Comparison of ENCODE assay signal across 21 mouse cellular contexts in genomic region chr3:24921811-24922210, GRCm38 (mm10).
"Had no signal": no experiment of that assay in that cellular context is flagged by ENCODE, and none has a peak within 500 bp of the region (broad histone marks: within the 10 kb centered on the region; RNA-seq: fewer than 3 reads in every experiment).

No protein-coding gene starts in this region.

- H3K9ac ChIP-seq: kidney, embryonic 15.5 days; limb, embryonic 12.5 days; limb, embryonic 15.5 days; liver, embryonic 14.5 days; liver, postnatal 0 days; lung, embryonic 14.5 days; neural tube, embryonic 12.5 days; neural tube, embryonic 15.5 days had no signal

- H3K27me3 ChIP-seq: kidney, embryonic 15.5 days; limb, embryonic 12.5 days; limb, embryonic 15.5 days; neural tube, embryonic 12.5 days; neural tube, embryonic 15.5 days had no signal

- H3K4me3 ChIP-seq: kidney, embryonic 15.5 days; limb, embryonic 12.5 days; limb, embryonic 15.5 days; neural tube, embryonic 12.5 days; neural tube, embryonic 15.5 days had no signal

- H3K36me3 ChIP-seq: kidney, embryonic 15.5 days; limb, embryonic 12.5 days; limb, embryonic 15.5 days; neural tube, embryonic 12.5 days; neural tube, embryonic 15.5 days had no signal

- DNase-seq: kidney, adult 11 months; kidney, adult 8-10 months; kidney, postnatal 10 days; kidney, postnatal 36 days; left cerebral cortex, postnatal 4 days; liver, postnatal 0 days; lung, embryonic 14.5 days; right cerebral cortex, adult 18-20 months; right cerebral cortex, postnatal 14 days; right cerebral cortex, postnatal 4 days; thymus, postnatal 25 days had no signal

- ATAC-seq: lung, postnatal 0 days had no signal

- H3K27ac ChIP-seq: kidney, embryonic 15.5 days; limb, embryonic 12.5 days; limb, embryonic 15.5 days; liver, embryonic 14.5 days; macrophage; neural tube, embryonic 12.5 days; neural tube, embryonic 15.5 days; stomach, postnatal 0 days had no signal

- H3K4me1 ChIP-seq: kidney, embryonic 15.5 days; limb, embryonic 12.5 days; limb, embryonic 15.5 days; neural tube, embryonic 12.5 days; neural tube, embryonic 15.5 days had no signal

- H3K4me2 ChIP-seq: kidney, embryonic 15.5 days; limb, embryonic 12.5 days; limb, embryonic 15.5 days; liver, embryonic 11.5 days; lung, embryonic 14.5 days; neural tube, embryonic 12.5 days; neural tube, embryonic 15.5 days had no signal

- H3K9me3 ChIP-seq: kidney, embryonic 15.5 days; limb, embryonic 12.5 days; limb, embryonic 15.5 days; neural tube, embryonic 12.5 days; neural tube, embryonic 15.5 days had no signal
